Mouse (Mus musculus) spleen, adult 2 months (tissue): ENCODE measurements around the gene Acox1. TPM values are rescaled to one million over a fixed set of nuclear protein-coding genes. Genes with fewer than 3 reads are reported as not detected.
A peak's percentile ranks its signal among the peaks of the same experiment; 100 is the strongest.

Source experiments
- DNase-seq, 2 experiments: peaks; one replicate each; pipeline versions ENCODE4 v3.0.0 to v3.0.0-alpha.2; 2012 to 2021; ENCODE audit warnings: low spot score in 2 of 2, low read depth in 1 of 2
- H3K27ac ChIP-seq: fragments of 200-500 bp; 2 replicates; pipeline ENCODE4 v1.5.1; 2012; ENCODE audit warnings: low read length, inconsistent platforms; ENCODE audit not compliant: insufficient read depth
- H3K27me3 ChIP-seq: fragments of 200-500 bp; 2 replicates; pipeline ENCODE4 v1.6.1; 2012; ENCODE audit warnings: mild to moderate bottlenecking, moderate library complexity, low read length, inconsistent platforms; ENCODE audit not compliant: control insufficient read depth, insufficient read depth
- H3K36me3 ChIP-seq: fragments of 200-500 bp; 2 replicates; pipeline ENCODE4 v1.6.1; 2012; ENCODE audit warnings: mild to moderate bottlenecking, low read length, inconsistent platforms; ENCODE audit not compliant: control insufficient read depth, insufficient read depth
- H3K4me1 ChIP-seq: fragments of 200-500 bp; 2 replicates; pipeline ENCODE4 v1.6.1; 2011; ENCODE audit warnings: inconsistent platforms; ENCODE audit not compliant: control insufficient read depth, insufficient read depth, insufficient read length
- H3K4me3 ChIP-seq: fragments of 200-500 bp; 2 replicates; pipeline ENCODE4 v1.5.1; 2011; ENCODE audit warnings: mild to moderate bottlenecking, inconsistent platforms; ENCODE audit not compliant: insufficient read depth, insufficient read length; ENCODE audit errors: extremely low read depth
- CTCF ChIP-seq: fragments of 200-500 bp; IDR thresholded peaks from 2 replicates; pipeline ENCODE4 v1.5.1; 2011; ENCODE audit warnings: mild to moderate bottlenecking, inconsistent platforms; ENCODE audit not compliant: insufficient read depth, insufficient read length, insufficient replicate concordance; ENCODE audit errors: extremely low read depth
- POLR2A ChIP-seq: fragments of 200-500 bp; IDR thresholded peaks from 2 replicates; pipeline ENCODE4 v1.6.1; 2011; ENCODE audit warnings: low read depth, low read length, inconsistent platforms
- WGBS: fragments of 180-500 bp; shearing (Covaris S2); methylation state at CpG from one replicate; pipeline ENCODE4 v1.1.7; 2018; 5-methylcytosine and 5-hydroxymethylcytosine counted together
- polyA plus RNA-seq: library from polyadenylated mRNA; depleted of rRNA; stranded (reverse); fragments of >200 nt; gene quantifications from 2 replicates; pipeline ENCODE4 v1.2.3, GENCODE M21; 2012

The Acox1 gene
- polyA plus RNA-seq, 1 experiment = 12.9 TPM

DNA sequence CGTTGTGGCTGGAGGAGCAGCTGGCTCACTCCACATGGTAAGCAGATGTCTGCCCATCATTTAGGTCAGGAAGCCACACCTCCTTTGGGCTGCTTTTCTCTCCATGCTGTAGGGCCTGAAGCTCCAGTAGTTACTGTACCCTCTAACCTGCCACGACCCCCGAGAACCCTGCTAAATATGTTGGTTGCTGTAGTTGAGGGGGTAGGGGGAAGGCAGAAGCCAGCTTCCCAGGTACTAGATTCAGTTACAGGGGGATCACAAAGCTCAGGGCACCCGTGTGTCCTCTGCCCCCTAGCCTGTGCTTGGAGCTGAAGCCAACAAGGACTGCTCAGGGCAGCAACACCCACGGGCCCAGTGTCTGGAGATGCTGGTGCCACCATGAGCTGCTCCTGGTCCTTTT lies 65.3 kb downstream of the Acox1 start:
- Histone ChIP-seq H3K27ac (no peak overlapping the region), H3K4me3 (no peak overlapping the region), H3K36me3 (no peaks in the 10 kb centered on the region), H3K27me3 (no peaks in the 10 kb centered on the region), H3K4me1 (peaks cover 7% of the 10 kb centered on the region)
- WGBS = 56% methylated on average over 5 of the region's 5 CpGs
- DNase-seq = no peak
- TF ChIP-seq CTCF (no peak), POLR2A (no peak)

DNA sequence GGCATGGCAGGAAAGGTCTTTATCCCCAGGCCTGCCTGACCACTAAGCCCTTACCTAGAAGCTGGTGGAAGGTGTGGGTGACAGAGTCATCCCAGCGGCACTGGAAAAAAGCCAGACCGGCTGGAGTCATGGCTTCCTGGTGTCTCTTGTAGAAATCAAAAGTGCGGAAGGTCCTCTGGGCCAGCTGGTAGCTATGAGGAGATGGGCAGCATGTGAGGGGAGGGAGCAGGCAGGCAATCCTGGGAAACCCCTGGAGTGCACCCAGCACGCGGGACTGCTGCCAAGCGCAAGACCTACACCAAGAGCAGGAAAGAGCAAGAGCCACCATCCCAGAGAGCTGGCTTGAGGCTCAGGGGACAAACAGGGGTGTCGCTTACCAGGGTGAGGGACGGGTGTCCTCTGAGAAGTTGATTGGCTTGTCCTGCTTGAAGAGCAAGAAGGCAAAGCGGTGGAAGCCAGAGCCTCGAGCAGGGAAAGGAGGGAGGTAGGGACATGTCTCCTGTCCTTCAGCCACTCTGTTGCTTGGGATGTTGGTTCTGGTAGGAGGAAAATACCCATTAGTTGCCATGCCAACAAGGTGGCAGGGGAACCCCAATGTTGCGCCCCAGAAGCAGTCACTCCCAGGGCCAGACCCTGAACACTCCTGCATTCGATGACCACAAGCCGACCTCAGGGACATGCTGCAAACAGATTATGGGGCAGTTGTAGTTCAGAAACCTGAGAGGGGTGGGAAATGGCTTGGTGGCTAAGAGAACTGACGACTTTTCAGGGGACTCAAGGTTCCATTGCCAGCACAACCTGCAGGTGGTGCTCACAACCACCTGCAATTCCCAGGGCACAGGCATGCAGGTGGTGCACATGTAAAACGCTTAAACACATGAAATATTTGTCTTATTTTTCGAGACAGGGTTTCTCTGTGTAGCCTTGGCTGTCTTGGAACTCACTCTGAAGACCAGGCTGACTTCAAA lies 66.2 kb downstream of the Acox1 start:
- TF ChIP-seq POLR2A = no peak
- TF ChIP-seq CTCF = no peak
- Histone ChIP-seq H3K36me3 (peaks cover 4% of the 10 kb centered on the region), H3K4me3 (no peak overlapping the region), H3K27me3 (no peaks in the 10 kb centered on the region), H3K4me1 (peaks cover 7% of the 10 kb centered on the region; the same call in 1 of the 2 replicates), H3K27ac (peak overlapping the region; percentile 30; the same call in 1 of the 2 replicates)
- WGBS = 75% methylated on average over 16 of the region's 16 CpGs
- no peak for DNase-seq

DNA sequence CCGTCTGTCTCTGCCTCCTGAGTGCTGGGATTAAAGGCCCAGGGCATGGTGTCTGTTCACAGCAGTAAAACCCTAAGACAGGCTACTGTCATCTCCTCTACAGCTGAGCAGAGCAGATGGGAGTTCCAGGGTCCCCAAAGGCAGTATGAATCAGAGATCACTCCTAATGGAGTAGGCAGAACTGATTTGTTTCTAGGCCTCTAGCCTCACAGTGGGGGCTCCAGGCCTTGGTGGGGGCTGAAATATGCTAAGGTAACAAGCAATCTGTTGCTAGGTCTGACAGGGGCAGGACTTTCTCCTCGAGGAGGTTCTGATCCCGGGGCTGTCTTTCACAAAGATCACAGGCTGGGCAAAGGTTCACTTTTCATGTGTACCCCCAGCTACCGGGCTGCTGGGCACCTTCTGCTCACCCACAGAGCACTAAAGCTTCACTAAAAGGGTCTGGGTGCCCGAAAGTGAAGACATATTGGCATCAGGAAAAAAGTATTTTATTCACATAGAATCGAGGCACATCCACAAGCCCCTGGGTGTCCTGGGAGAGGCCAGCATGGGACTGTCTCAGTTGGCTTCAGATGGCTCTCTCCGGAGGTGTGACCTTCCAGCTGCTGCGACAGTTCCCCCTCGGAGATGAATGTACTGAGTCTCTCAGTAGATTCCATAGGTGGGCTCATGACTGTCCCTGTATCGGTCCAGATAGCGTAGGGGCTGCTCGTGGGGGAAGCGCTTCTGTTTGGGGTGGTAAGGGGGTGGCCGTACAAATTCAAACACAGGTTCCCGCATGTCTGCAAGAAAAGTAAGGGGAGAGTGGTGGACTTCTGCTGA lies 67.3 kb downstream of the Acox1 start:
- H3K4me3 ChIP-seq = peak overlapping the region; percentile 67; the same call in 1 of the 2 replicates
- no peaks in the 10 kb centered on the region for H3K27me3 ChIP-seq
- WGBS = 78% methylated on average over 15 of the region's 15 CpGs
- peaks cover 7% of the 10 kb centered on the region; the same call in 1 of the 2 replicates for H3K4me1 ChIP-seq
- DNase-seq = no peak
- H3K27ac ChIP-seq = peak overlapping the region; percentile 94
- TF ChIP-seq CTCF = no peak
- no peak for TF ChIP-seq POLR2A
- H3K36me3 ChIP-seq = peaks cover 14% of the 10 kb centered on the region

- Histone ChIP-seq H3K36me3 (peaks cover 23% of the 10 kb centered on the region), H3K4me1 (peaks cover 7% of the 10 kb centered on the region; the same call in 1 of the 2 replicates), H3K4me3 (peak within 1 kb of the TSS; percentile 67), H3K27ac (peak within 1 kb of the TSS; percentile 94), H3K27me3 (no peaks in the 10 kb centered on the region)
- DNase-seq = peak; percentile 90
- TF ChIP-seq POLR2A = peak; percentile 88
- peak; percentile 70; the same call in 1 of the 2 replicates for TF ChIP-seq CTCF
- WGBS = under 1% methylated on average over 69 of the region's 69 CpGs
Observed at GRCm38 (mm10) chr11:116130488-116131205, 68.2 kb downstream of the Acox1 start, which contains the start of gene Trim65. Gene Trim65 (minus strand): TSS chr11:116131128.

- Histone ChIP-seq H3K4me3 (peak overlapping the region; percentile 67), H3K27me3 (no peaks in the 10 kb centered on the region), H3K4me1 (peaks cover 7% of the 10 kb centered on the region; the same call in 1 of the 2 replicates), H3K27ac (peak overlapping the region; percentile 94), H3K36me3 (peaks cover 28% of the 10 kb centered on the region)
- TF ChIP-seq CTCF = no peak
- no peak for TF ChIP-seq POLR2A
- no peak for DNase-seq
- WGBS = 5% methylated on average over 8 of the region's 8 CpGs
Observed at GRCm38 (mm10) chr11:116129993-116130487, 68.8 kb downstream of the Acox1 start.
